Mouse (Mus musculus) C2C12 (cell line): Measurements from ENCODE around the gene Ppargc1a.

ENCODE experiments used
- CTCF ChIP-seq: IDR thresholded peaks from one replicate; pipeline ENCODE4 v1.5.1; 2011; ENCODE audit not compliant: control insufficient read depth, insufficient read depth, insufficient read length
- MYOG ChIP-seq: IDR thresholded peaks from one replicate; pipeline ENCODE4 v1.6.1; 2011; ENCODE audit not compliant: control insufficient read depth, insufficient read length; ENCODE audit errors: extremely low read depth

DNA sequence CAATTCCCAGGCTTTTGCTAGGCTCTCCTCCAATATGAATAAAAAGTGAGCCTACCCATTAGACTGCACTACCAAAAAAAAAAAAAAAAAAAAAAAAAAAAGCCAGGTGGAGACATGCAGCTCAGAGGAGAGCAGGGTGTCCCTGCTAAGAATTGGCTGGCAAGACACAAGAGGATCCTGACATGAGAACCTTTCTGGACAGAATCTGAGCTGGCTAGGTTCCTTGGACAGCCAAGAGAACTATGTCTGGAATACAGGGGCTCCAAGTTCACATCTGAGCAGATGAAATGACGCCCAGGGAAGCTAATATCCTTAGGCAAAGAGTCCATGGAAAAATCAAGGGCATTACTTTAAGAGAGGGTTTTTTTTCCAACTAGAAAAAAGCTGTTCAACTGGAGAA is 33.1 kb downstream of the Ppargc1a start:
- TF ChIP-seq CTCF (no peak), MYOG (no peak)
